Mouse (Mus musculus): ENCODE measurements around the gene Abcc1. TPM values are rescaled to one million over a fixed set of nuclear protein-coding genes. Genes with fewer than 3 reads are reported as not detected.

Gene Abcc1
- polyA plus RNA-seq, 1 experiment from 2014 or later = 17.9 TPM

DNA sequence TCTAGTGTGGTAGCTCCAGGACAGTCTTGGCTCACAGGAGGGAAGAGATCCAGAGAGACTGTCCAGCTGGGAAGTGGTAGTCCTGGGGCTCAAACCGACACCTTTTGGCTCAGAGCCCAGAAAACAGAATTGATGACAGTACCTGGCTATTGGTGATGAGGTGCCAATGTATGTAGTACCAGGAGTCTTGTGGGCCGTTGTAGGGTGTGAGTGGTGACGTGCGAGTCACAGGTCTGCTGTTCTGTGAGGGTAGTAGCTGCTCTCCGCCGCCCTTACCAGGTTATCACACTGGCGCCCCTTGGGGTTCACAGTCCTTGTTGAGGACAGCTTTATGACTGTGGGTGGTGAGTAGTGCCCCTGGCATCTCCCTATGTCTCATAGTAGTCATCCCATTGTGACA, 77.2 kb downstream of the Abcc1 start:
- H3K9ac ChIP-seq (replicated peaks; ENCODE audit: low read depth, low read length) = no peak overlapping the region
- no peak overlapping the region for H3K4me2 ChIP-seq (replicated peaks; ENCODE audit: low read depth, low read length)
- no peak overlapping the region for H3K27ac ChIP-seq (ENCODE audit: low read length)
- no peaks in the 10 kb centered on the region for H3K27me3 ChIP-seq (ENCODE audit: control insufficient read depth, insufficient read depth, low read length)
- peaks cover 8% of the 10 kb centered on the region for H3K36me3 ChIP-seq (ENCODE audit: control insufficient read depth, insufficient read depth, low read length)
- no peaks in the 10 kb centered on the region for H3K4me1 ChIP-seq (ENCODE audit: control insufficient read depth, insufficient read depth, low read length)
- H3K4me3 ChIP-seq (ENCODE audit: low read depth, low read length) = no peak overlapping the region
- H3K9me3 ChIP-seq (ENCODE audit: control insufficient read depth, low read depth, low read length) = no peaks in the 10 kb centered on the region
- no peak; the same call in 1 of the 2 replicates for ATAC-seq (ENCODE audit: insufficient number of reproducible peaks, insufficient read depth, low FRiP score, low read depth)
- WGBS = 89% methylated on average over 7 of the region's 7 CpGs

DNA sequence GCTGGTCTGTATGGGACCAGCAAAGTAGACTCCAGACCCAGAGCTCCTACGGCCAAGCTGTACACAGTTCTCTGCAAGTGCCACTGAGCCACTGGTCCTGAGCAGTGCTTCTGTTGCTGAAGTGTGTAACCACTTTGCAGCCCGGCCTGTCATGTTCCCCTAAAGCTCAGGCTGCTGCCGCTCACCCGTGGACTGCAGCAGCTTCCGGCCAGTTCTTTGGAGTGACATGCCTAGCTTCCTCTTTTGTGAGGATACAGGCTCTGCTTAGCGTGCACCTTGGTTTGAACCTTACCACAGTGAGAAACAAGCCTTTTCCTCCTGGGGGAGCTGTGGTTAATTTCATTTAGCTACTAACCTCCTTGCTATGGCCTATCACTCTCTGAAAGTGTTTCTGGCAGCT, 77.7 kb downstream of the Abcc1 start:
- Histone ChIP-seq H3K27ac (ENCODE audit: low read length) (no peak overlapping the region), H3K36me3 (ENCODE audit: control insufficient read depth, insufficient read depth, low read length) (peaks cover 8% of the 10 kb centered on the region), H3K4me2 (replicated peaks; ENCODE audit: low read depth, low read length) (no peak overlapping the region), H3K27me3 (ENCODE audit: control insufficient read depth, insufficient read depth, low read length) (no peaks in the 10 kb centered on the region), H3K9me3 (ENCODE audit: control insufficient read depth, low read depth, low read length) (no peaks in the 10 kb centered on the region), H3K4me3 (ENCODE audit: low read depth, low read length) (no peak overlapping the region), H3K9ac (replicated peaks; ENCODE audit: low read depth, low read length) (no peak overlapping the region), H3K4me1 (ENCODE audit: control insufficient read depth, insufficient read depth, low read length) (no peaks in the 10 kb centered on the region)
- WGBS = 84% methylated on average over 6 of the region's 6 CpGs
- ATAC-seq (ENCODE audit: insufficient number of reproducible peaks, insufficient read depth, low FRiP score, low read depth) = no peak

DNA sequence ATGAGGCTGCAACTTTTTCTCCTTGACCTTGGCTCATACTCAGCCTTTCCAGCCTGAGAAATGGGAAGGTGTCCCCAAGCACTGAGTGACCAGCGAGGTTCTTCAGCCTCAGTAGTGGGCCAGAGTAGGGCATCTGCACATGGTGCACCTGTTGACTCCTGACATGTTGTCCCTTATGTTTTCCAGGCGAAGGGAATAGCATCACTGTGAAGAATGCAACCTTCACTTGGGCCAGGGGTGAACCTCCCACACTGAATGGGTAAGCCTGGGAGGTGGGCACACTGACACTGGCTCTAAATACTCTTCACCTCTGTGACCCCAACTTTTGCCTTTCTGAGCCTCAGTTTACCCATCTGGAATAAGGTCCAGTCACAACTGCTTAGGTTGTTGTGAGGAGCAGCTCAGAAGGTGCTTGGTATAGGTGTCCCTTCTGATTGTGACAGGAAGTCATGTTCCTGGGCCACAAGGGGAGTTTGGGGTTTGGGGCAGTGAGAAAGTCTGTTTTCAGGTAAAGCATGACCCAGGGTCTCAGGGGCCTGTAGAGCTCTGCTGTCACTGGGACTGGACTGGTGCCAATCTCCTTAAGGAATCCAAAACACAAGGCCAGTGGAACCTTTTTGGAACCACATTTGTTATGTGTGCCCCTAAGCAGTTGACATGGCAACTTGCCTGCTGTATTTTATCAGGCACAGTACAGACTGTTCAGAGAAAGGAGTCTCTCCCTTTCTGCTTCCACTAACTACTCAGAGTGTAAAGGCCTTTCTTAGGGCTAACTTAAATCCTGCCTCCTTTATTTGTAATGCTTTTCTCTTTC, 78.7 kb downstream of the Abcc1 start:
- no peak for ATAC-seq (ENCODE audit: insufficient number of reproducible peaks, insufficient read depth, low FRiP score, low read depth)
- Histone ChIP-seq H3K9ac (replicated peaks; ENCODE audit: low read depth, low read length) (no peak overlapping the region), H3K9me3 (ENCODE audit: control insufficient read depth, low read depth, low read length) (no peaks in the 10 kb centered on the region), H3K36me3 (ENCODE audit: control insufficient read depth, insufficient read depth, low read length) (peaks cover 8% of the 10 kb centered on the region), H3K27me3 (ENCODE audit: control insufficient read depth, insufficient read depth, low read length) (no peaks in the 10 kb centered on the region), H3K4me2 (replicated peaks; ENCODE audit: low read depth, low read length) (no peak overlapping the region), H3K4me3 (ENCODE audit: low read depth, low read length) (no peak overlapping the region), H3K4me1 (ENCODE audit: control insufficient read depth, insufficient read depth, low read length) (no peaks in the 10 kb centered on the region), H3K27ac (ENCODE audit: low read length) (no peak overlapping the region)
- 88% methylated on average over 2 of the region's 2 CpGs for WGBS

DNA sequence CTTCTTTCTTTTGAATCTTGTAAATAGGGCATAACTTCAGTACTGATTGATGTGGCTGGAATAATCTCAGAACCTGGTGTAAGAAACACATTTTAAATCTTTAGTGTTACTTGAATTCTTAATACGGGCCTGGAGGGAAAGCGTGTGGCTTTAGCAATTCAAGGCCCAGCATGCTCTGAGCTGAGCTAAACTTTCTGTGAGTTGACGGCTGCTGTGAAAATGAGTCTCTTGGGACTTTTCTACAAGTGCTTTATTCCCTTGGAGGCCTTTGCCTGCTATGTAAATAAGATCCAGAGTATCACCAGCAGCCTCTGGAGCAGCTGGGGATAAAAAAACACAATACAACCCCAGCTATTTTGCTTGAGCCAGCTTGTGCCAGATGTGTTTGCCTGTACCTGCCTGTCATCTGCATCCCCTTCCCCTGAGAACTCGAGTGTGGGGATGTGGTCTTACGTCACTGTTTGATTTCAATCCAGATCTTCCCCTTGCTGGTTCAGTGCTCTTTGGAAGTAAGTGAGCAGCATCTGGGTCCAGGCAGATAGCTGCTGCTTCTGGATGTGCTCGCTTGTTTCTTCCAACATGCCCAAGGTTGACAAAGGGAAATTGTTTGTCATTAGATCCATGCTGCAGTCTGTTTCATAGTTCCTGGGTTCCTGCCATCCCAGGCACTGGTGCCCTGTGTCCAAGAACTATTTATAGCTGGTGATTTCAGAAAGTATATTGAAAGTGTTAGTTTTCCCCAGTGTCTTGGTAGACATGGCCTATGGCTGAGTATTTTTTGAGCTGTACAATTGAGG, 82.9 kb downstream of the Abcc1 start:
- Histone ChIP-seq H3K27ac (ENCODE audit: low read length) (no peak overlapping the region), H3K36me3 (ENCODE audit: control insufficient read depth, insufficient read depth, low read length) (peaks cover 6% of the 10 kb centered on the region), H3K27me3 (ENCODE audit: control insufficient read depth, insufficient read depth, low read length) (no peaks in the 10 kb centered on the region), H3K4me3 (ENCODE audit: low read depth, low read length) (no peak overlapping the region), H3K9ac (replicated peaks; ENCODE audit: low read depth, low read length) (no peak overlapping the region), H3K9me3 (ENCODE audit: control insufficient read depth, low read depth, low read length) (no peaks in the 10 kb centered on the region), H3K4me1 (ENCODE audit: control insufficient read depth, insufficient read depth, low read length) (no peaks in the 10 kb centered on the region), H3K4me2 (replicated peaks; ENCODE audit: low read depth, low read length) (no peak overlapping the region)
- no peak for ATAC-seq (ENCODE audit: insufficient number of reproducible peaks, insufficient read depth, low FRiP score, low read depth)
- 60% methylated on average over 6 of the region's 6 CpGs for WGBS

DNA sequence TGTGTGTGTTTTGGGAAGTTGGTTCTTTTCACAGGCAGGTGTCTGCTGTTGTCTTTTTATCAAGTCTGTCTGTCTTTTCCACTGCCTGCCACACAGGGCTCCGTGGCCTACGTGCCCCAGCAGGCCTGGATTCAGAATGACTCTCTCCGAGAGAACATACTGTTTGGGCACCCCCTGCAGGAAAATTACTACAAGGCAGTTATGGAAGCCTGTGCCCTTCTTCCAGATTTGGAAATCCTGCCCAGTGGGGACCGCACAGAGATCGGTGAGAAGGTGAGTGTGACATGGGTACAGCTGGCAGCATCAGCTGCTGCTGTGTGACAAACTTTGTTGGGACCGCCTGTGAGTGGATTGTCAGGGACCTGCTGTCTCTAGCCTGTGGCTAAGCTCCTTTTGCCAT, 83.8 kb downstream of the Abcc1 start:
- Histone ChIP-seq H3K4me1 (ENCODE audit: control insufficient read depth, insufficient read depth, low read length) (no peaks in the 10 kb centered on the region), H3K9ac (replicated peaks; ENCODE audit: low read depth, low read length) (no peak overlapping the region), H3K4me2 (replicated peaks; ENCODE audit: low read depth, low read length) (no peak overlapping the region), H3K4me3 (ENCODE audit: low read depth, low read length) (no peak overlapping the region), H3K27me3 (ENCODE audit: control insufficient read depth, insufficient read depth, low read length) (no peaks in the 10 kb centered on the region), H3K27ac (ENCODE audit: low read length) (no peak overlapping the region), H3K36me3 (ENCODE audit: control insufficient read depth, insufficient read depth, low read length) (peaks cover 2% of the 10 kb centered on the region), H3K9me3 (ENCODE audit: control insufficient read depth, low read depth, low read length) (no peaks in the 10 kb centered on the region)
- WGBS = 76% methylated on average over 6 of the region's 6 CpGs
- ATAC-seq (ENCODE audit: insufficient number of reproducible peaks, insufficient read depth, low FRiP score, low read depth) = no peak

DNA sequence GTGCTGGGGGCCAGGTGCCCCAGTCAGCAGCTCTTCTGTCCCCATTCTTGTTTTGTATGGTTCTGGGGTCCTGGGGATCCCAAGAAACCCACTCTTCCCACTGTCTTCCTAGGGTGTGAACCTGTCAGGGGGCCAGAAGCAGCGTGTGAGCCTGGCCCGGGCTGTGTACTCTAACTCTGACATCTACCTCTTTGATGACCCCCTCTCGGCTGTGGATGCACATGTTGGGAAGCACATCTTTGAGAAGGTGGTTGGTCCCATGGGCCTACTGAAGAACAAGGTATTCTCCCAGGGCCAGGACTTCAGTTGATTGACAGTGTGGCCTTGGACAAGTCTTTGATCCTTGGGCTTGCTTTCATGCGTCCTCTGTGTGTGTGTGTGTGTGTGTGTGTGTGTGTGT, 86.0 kb downstream of the Abcc1 start:
- WGBS = 92% methylated on average over 4 of the region's 4 CpGs
- H3K27ac ChIP-seq (ENCODE audit: low read length) = no peak overlapping the region
- no peak for ATAC-seq (ENCODE audit: insufficient number of reproducible peaks, insufficient read depth, low FRiP score, low read depth)

DNA sequence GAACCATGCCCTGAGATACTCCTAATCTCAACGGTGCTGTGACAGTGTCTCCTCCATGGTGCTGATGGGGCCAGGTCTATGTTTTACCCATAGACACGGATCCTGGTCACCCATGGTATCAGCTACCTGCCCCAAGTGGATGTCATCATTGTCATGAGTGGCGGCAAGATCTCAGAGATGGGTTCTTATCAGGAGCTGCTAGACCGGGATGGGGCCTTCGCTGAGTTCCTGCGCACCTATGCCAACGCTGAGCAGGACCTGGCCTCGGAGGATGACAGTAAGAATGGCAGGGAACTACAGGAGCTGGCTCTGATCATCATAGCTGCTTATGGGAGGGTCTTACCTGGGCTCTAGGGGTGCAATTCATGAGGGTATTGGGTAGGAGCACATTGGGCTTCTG, 86.9 kb downstream of the Abcc1 start:
- H3K4me3 ChIP-seq (ENCODE audit: low read depth, low read length) = no peak overlapping the region
- WGBS = 94% methylated on average over 8 of the region's 8 CpGs

More for the DNA sequence above, 86.0 kb downstream of the Abcc1 start:
- H3K9ac ChIP-seq (replicated peaks; ENCODE audit: low read depth, low read length) = no peak overlapping the region
- H3K9me3 ChIP-seq (ENCODE audit: control insufficient read depth, low read depth, low read length) = no peaks in the 10 kb centered on the region
- peaks cover 2% of the 10 kb centered on the region for H3K36me3 ChIP-seq (ENCODE audit: control insufficient read depth, insufficient read depth, low read length)
- no peaks in the 10 kb centered on the region for H3K4me1 ChIP-seq (ENCODE audit: control insufficient read depth, insufficient read depth, low read length)
- no peak overlapping the region for H3K4me2 ChIP-seq (replicated peaks; ENCODE audit: low read depth, low read length)
- no peak overlapping the region for H3K4me3 ChIP-seq (ENCODE audit: low read depth, low read length)
- no peaks in the 10 kb centered on the region for H3K27me3 ChIP-seq (ENCODE audit: control insufficient read depth, insufficient read depth, low read length)

DNA sequence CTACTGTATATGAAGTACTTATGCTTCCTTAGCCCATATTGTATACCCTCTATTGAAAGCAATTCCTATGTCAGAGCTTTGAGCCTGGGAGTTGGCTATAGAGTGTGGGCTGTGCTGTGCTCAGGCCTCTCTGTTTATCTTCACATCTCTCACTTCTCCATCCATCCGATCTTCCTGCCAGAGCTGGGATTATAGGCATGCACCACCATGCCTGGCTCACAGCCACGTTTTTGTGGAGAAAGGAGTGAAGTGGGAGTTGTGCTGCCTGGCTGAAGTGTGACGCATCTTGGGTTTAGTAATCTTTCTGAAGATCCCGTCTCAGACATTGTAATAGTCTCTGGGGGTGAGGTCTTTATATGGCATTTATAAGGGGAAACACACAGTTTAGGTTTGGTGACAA, 88.5 kb downstream of the Abcc1 start:
- H3K36me3 ChIP-seq (ENCODE audit: control insufficient read depth, insufficient read depth, low read length) = no peaks in the 10 kb centered on the region; the same call in 1 of the 2 replicates
- 67% methylated on average over 4 of the region's 4 CpGs for WGBS
- H3K27me3 ChIP-seq (ENCODE audit: control insufficient read depth, insufficient read depth, low read length) = no peaks in the 10 kb centered on the region
- H3K9me3 ChIP-seq (ENCODE audit: control insufficient read depth, low read depth, low read length) = no peaks in the 10 kb centered on the region
- no peaks in the 10 kb centered on the region for H3K4me1 ChIP-seq (ENCODE audit: control insufficient read depth, insufficient read depth, low read length)
- no peak for ATAC-seq (ENCODE audit: insufficient number of reproducible peaks, insufficient read depth, low FRiP score, low read depth)
- H3K4me3 ChIP-seq (ENCODE audit: low read depth, low read length) = no peak overlapping the region
- no peak overlapping the region for H3K4me2 ChIP-seq (replicated peaks; ENCODE audit: low read depth, low read length)
- H3K9ac ChIP-seq (replicated peaks; ENCODE audit: low read depth, low read length) = no peak overlapping the region
- H3K27ac ChIP-seq (ENCODE audit: low read length) = no peak overlapping the region

More for the DNA sequence above, 86.9 kb downstream of the Abcc1 start:
- no peak overlapping the region for H3K27ac ChIP-seq (ENCODE audit: low read length)
- no peaks in the 10 kb centered on the region for H3K27me3 ChIP-seq (ENCODE audit: control insufficient read depth, insufficient read depth, low read length)
- no peaks in the 10 kb centered on the region for H3K9me3 ChIP-seq (ENCODE audit: control insufficient read depth, low read depth, low read length)
- H3K4me1 ChIP-seq (ENCODE audit: control insufficient read depth, insufficient read depth, low read length) = no peaks in the 10 kb centered on the region
- no peaks in the 10 kb centered on the region; the same call in none of the 2 replicates for H3K36me3 ChIP-seq (ENCODE audit: control insufficient read depth, insufficient read depth, low read length)
- no peak for ATAC-seq (ENCODE audit: insufficient number of reproducible peaks, insufficient read depth, low FRiP score, low read depth)
- H3K4me2 ChIP-seq (replicated peaks; ENCODE audit: low read depth, low read length) = no peak overlapping the region
- no peak overlapping the region for H3K9ac ChIP-seq (replicated peaks; ENCODE audit: low read depth, low read length)

Data from stomach, embryonic 14.5 days (tissue).